Mouse (Mus musculus): ENCODE data around the gene G430095P16Rik. TPM values are rescaled to one million over a fixed set of nuclear protein-coding genes. Genes with fewer than 3 reads are reported as not detected.

Gene G430095P16Rik
- total RNA-seq, 2 experiments from 2014 or later: 0.54 to 0.67 TPM

DNA sequence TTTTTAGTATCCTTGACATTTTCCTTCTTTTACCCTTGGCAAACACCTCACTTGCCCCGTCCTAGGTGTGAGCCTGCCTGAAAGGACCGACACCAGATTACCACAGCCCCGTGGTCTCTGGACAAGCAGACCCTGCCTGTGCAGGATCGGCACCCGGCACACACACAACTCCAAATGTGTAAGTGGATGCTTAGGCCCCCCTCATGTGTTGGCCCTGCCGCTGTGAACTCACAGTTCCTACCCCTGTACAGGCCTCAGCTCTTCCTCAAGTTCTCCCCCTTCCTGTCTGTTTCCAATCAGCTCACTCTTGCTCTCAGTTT lies 317 bp upstream of the G430095P16Rik start:
- no peak for DNase-seq

- DNase-seq: no peak
Observed at GRCm38 (mm10) chr8:84723571-84723900, 729 bp downstream of the G430095P16Rik start.

DNA sequence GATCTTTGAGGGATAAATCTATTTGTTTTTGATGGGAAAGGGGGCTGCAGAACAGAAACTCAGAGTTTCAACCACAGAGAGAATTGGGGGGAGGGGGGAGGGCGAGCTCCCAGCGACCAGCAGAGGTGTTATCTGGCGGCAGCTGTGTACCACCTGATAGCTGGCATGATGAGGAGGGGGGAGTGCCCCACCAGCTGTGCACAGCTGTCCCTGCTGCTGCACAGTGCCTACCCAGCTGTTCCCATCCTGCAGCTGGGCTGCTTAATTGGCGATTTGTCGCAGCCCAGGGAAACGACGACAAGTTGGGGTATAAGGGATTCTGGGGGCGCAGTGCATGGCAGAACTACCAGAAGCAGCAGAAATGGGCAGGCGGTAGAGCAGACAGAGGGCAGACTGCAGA lies 1.9 kb downstream of the G430095P16Rik start:
- no peak for DNase-seq

DNA sequence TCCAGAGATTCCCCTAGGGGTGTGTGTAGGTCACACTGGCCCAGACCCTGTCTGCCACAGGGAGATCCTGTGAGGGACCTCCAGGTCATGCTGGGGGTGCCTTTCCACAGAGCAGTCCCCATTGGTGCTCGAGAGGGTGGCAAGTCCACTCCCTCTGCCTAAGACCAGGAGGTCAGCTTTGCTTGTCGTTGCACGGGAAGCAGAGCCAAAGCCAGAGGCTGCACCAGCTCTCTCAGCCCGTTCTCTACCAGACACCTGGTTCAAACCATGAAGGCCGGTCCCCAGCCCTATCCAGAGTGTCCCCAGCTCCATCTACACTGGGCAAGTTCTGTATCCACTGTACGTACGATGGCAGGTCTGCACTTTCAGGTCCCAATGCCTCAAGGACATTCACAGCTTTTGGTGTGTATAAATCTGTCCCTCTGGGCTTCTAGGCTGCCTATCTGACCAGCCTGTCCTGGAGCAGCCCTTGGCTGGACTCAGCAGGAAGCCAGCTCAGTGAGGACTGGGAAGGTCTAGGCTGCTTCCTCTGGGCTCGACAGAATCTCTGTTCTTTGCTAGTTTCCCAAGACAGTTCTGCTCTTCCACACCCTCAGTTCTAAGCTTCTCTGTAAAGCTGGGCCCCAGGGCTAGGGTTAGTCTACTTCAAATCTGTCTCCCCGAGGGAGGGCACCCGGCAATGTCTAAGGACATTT lies 2.6 kb downstream of the G430095P16Rik start:
- DNase-seq: no peak

- peak; percentile 70 for DNase-seq
Observed at GRCm38 (mm10) chr8:84725941-84726259, 3.1 kb downstream of the G430095P16Rik start.

GRCm38 (mm10) chr8:84728474-84728873 lies 5.7 kb downstream of the G430095P16Rik start:
- DNase-seq: no peak

- DNase-seq: peak; percentile 75
Observed at GRCm38 (mm10) chr8:84729921-84730362, 7.1 kb downstream of the G430095P16Rik start.

GRCm38 (mm10) chr8:84730541-84731370 lies 7.9 kb downstream of the G430095P16Rik start:
- DNase-seq: peak; percentile 72

GRCm38 (mm10) chr8:84731371-84732177 lies 8.8 kb downstream of the G430095P16Rik start:
- DNase-seq: no peak

GRCm38 (mm10) chr8:84732545-84732944 lies 9.7 kb downstream of the G430095P16Rik start:
- DNase-seq: no peak

GRCm38 (mm10) chr8:84732996-84733395 lies 10.2 kb downstream of the G430095P16Rik start:
- DNase-seq: no peak

- DNase-seq: no peak
Observed at GRCm38 (mm10) chr8:84733959-84734358, 11.2 kb downstream of the G430095P16Rik start.

DNA sequence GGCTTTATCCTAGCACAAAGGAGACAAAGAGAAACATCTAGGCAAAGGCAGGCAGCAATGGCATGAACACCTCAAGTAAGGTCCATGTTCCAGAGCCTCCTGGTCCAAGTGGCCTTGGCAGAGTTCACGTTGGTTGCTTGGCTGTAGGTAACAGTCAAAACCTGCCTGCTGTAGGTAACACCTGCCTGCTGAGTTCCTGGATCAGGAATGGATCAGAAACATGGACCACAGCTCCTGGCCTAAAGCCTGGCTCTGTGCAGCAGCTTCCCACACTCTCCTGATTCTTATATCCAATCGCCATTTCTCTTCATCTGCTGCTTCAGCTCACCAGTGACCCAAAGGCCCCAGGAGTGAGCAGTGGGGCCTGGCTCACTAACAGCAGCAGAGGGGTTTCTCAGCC lies 11.9 kb downstream of the G430095P16Rik start:
- DNase-seq: no peak

- peak; percentile 87 for DNase-seq
Observed at GRCm38 (mm10) chr8:84735597-84735996, 12.8 kb downstream of the G430095P16Rik start.

DNA sequence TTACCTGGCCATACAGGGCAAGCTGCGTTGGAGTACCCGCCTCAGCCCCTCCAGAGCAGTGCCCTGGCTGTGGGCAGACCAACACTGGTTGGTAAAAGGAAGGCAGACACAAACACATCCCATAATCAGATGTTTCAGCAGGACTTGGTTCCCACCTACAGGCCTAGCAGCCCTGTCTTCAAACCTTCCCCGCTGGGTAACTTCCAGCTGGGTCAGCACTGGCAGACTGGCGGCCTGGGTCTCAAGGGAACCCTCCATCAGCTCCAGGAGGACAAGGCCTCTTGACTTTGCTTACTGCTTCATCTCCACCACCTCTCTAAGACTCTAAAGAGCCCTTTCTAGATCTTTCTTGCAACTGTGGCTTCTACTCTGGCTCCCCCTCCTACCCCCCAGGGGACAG lies 13.7 kb downstream of the G430095P16Rik start:
- no peak for DNase-seq

DNA sequence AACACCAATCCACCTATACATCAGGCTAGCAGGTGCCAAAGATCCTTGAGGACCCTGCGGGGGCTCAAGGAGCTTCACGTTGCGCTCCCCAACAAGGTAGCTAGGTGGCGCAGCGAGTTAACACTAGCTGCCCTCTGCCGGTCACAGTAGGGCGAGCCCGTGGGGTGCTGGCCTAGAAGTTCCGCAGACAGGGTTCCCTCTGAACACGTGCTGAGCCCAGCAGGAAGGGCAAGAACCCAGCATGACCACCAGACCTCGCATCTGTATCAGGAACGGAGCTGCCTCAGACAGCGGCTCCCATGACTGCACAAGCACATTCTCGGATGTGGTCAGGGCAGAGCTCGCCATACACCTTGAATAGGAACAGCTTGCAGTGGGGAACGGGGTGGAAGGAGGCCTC lies 14.8 kb downstream of the G430095P16Rik start:
- peak; percentile 71 for DNase-seq

GRCm38 (mm10) chr8:84738266-84738665 lies 15.5 kb downstream of the G430095P16Rik start:
- DNase-seq: no peak

DNA sequence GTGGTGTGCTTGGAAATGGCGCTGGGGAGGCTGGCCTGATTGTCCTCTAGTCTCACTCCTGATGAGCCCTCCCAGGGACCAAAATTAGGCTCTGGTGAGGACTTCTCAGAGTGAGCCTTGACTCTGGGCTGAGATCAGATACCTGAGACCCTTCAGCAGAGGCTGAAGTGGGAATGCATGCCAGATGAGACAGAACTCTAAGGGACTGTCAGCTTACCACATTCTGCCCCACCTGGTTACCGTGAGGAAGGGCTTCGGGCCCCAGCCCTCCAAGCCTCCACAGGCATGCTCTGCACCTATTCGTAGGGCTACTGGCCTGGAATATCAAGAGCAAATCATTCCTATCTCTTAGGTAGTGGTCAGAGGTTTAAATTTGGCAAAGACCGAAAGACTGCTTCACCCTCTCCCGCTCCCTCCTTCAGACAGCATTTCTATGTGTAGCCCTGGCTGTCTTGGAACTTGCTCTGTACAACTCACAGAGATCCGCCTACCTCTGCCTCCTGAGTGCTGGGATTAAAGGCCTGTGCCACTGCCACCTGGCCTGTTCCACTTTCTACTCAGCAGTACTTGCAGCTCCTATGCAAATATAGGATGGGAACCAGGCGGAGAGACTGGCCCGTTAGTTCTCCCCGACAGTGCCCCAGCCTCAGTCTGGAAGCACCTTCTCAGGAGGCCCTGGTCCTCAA lies 16.1 kb downstream of the G430095P16Rik start:
- no peak for DNase-seq

DNA sequence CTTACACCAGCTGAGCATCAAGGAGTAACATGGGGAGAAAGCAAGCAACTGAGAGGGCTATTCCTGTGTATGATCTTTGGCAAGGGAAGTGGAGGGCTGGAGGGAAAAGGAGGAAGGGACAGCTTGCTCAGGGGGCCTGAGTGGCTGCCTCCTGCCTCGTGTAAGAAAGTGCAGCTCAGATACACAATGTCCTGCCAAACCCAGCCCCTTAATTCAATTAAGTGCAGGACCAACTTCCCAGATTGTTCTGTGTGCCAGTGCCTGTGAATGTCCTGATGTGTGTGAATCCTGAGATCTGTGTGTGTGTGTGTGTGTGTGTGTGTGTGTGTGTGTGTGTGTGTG lies 16.6 kb downstream of the G430095P16Rik start:
- no peak for DNase-seq

GRCm38 (mm10) chr8:84740895-84741843 lies 18.4 kb downstream of the G430095P16Rik start:
- DNase-seq: no peak

All from gastrocnemius, postnatal 25 days (tissue).